Mouse (Mus musculus) thymus, postnatal 14 days (tissue): ENCODE data around the gene Ppargc1a.

Experiments
- DNase-seq: peaks from one replicate; pipeline ENCODE4 v3.0.0; 2021

The Ppargc1a gene

DNA sequence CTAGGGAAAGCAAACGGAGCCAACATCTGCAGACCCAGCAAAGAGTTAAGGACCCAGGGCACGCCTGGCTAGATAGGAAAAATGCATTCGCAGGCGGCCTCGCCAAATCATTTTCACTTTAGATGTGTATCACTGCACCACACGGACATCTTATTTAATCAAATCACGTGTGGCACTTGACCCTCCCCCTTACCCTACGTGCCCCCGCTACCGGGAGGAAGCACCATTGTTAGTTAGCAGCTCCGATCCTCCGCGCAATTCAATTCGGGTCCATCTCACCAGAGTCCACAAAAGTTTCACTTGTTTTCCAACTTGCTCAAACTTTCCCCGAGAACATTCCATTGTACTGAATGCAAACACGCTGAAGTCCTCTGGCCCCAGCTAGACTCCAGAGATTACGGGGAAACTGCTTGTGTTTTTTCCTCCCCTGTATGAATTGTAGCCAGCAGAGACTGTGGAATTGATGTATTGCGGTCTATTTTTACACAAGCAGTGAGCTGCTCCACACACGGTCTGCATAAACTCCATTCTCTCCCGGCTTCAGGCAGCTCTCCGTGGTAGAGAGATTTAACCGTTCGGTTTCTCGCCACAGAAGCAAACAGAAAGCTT, 14.9 kb downstream of the Ppargc1a start:
- DNase-seq = peak; percentile 29

DNA sequence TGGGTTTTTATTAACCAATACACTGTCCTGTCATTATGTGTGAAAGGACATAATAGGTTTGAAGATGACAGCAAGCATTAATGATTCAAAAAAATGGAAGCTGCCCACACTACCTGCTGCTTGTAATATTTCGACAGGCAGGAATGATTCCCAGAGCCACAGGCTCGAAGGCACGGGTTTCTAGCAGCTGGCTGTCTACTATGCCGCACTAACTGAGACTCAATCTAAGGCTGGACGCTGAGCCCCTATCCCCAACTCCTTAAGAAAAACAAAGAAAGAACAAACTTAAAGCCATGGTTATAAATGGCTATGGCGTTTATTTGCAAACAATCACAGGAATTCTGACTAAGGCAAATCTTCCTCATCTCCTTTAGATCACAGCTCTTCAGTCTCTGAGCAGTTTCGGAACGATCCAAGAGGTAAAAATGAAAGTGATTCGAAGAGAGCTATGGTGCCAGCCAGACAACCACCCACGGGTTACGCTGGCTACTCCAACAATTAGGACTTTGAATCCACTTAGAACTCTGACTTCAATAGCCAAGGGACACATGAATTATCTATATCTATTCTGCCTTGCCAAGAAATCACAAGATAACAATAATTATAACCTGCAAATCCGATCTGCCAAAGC, 15.6 kb downstream of the Ppargc1a start:
- no peak for DNase-seq

DNA sequence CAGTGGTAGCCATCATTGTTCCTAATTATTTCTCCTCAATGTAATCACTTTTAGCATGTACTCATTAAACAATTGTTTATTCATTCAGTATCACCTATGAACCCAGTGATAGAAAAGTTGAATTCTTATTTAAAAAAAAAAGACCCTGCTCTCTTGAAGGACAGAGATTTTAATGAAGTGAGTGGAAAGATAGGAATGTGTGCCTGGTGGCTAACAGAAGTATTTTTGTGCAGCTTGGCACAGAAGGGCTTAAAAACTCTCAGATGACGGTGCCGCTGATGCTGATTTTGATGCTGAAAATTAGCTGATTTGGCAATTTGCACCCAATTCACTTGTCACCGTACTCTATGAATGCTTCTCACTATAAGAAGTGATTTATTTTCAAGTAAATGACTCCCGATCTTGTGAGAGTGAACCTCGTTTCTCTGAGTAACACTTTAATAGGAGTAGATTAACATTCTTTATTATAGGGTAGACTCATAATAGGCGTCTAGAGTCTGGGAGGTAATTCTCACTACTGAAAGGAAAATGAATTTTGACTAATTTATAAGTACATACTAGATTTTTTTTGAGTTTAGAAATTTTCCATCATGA, 20.0 kb downstream of the Ppargc1a start:
- no peak for DNase-seq

DNA sequence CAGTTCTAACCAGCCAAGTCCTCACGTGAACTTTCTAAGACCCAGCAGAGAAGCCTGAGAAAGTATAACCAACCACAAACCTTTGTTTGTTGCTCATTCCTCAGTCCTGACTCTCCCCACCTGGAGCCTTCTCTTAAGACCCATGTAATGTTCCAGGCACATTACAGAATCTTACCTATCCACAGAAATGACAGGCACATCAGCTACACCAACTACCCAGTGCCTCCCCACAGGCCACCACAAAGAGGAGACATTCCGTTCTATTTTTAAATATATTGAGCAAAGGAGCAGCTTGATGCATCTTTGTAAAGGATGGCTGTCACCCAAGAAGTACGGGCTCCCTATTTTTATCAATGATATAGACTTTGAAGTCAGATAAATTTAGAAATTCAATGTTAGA, 20.7 kb downstream of the Ppargc1a start:
- DNase-seq = no peak

DNA sequence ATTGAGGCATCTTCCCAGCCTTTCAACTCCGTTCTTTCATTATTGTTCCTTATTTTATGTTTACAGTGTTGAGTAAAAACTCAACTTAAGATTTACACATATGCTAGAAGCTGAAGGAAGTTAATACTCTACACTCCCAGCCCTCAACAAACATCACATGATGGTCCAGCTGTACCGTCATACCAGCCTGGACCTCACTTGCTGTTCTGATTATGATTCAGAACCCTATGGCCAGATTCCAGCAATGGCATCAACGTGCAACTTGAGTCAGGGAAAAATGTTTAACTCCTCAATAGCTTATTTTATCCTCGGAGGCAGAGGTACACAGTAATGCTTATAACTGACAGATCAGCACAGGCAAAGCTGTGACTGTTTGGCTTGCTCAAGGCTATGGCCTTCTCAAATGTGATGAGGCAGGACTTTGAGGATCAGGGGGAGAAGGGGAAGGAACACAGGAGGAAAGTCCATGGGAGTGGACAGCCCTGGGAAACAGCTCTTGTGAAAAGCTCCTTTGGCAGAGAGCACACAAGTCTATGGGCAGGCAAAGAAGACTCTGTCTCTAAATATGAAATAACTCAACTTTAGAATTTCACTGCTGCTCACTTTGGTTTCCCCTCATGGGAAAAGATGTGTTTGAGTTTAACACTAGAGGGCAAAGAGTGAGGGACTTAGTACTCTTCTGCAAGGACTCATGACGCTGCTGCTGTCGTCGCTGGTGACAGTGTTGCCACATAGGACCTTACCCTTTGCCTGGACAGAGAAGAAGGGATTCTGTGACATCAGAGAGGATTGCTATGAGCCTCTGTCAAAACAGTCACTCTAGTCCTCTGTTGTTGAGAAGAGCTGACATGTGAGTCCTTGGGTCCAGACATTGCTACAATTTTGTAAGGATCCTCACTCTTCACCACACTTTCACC, 22.1 kb downstream of the Ppargc1a start:
- no peak for DNase-seq

DNA sequence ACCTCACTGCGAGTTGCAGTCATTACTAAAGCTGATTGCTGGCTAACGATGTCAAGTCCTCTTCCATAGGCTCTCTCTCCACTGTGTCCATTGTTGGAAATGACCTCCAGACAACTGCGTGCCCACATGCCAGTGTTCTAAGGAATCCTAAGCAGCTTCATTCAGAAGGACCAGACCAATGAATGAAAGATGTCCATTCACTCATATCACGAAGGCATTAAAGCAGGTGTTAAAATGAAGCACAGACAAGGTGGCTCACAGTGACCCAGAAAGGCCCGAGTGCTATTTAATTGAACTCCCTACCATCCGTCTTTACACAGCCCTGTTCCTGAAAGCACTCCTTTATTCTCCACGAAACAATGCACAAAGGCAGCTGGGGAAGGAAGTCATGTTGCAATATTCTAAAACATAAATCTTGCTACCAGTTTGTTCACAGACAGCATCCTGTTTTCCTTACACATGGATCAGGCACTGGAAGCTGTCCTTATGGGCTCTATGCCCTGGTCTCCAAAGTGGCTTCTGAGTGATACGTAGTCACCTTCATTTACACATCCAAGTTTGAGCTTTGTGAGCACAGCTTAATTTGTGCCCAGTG, 23.3 kb downstream of the Ppargc1a start:
- no peak for DNase-seq

DNA sequence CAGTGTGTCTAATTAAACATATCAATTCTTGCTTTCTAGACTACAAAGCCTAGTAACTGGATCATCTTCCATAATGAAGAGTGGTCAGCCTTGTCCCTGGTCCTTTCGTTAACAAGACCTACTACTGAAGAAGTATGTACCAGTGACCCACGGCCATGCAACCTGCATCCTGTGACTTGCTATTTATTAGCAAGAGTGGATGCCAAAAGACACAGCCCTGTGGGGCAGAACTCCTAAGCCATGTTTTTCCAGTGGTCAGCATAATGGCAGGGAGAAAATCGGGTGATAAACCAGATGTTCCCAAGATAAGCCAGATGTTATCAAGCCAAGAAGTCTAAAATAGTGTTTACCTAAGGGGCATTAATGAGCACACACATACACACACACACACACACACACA, 26.0 kb downstream of the Ppargc1a start:
- no peak for DNase-seq

DNA sequence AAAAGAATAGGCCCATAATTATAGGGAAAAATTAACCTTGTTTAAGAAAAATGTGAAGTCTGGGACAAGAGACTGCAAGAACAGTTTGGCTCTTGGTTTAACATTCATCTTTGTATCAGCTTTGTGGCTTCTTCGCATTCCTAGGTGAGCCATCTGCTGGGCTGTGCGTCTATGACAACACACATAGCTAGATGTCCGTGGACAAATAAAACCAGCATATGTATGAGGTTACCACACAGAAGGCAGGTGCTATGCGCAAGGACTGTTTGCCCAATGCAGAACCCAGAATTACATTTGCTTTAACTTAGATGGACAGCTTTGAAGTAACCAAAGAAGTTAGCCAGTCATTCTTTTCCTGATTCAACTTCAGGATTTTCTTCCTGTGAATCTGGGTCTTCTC, 26.7 kb downstream of the Ppargc1a start:
- no peak for DNase-seq

DNA sequence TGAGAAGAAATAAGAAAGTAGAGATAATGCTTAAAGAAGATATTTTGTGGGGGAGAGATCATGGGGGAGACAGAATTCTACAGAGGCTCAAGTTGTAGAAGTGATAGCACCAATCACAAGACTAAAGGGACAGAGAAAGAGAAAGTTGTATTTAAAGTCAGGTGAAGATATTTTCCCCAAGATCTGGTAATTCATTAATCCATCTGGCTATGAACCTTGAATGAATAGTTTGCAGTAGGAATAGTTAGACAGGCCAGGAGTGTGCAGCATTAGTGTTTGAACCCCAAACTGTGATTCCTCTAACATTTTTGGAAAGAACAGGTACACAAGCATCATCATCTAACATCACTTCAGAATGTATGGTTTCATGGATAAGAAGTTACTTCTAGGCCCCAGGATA, 28.0 kb downstream of the Ppargc1a start:
- no peak for DNase-seq

DNA sequence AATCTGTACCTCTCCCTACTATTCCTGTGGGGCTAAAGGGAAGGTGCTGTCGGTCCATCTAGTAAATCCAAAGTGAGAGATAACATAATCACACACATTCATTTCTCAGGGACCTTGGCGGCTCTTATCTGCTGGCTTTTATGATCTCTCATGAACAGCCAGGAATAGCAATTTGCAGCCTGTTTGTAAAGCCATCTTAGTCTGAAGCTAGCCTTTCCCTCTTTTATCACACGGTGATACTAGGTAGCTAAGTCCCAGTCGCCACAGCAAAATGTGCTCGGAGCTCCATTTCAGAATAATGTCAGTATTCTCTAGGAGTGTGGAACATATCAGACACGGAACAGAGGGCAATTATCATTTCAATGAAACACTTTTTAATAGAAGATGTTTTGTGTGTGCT, 29.2 kb downstream of the Ppargc1a start:
- DNase-seq = no peak

DNA sequence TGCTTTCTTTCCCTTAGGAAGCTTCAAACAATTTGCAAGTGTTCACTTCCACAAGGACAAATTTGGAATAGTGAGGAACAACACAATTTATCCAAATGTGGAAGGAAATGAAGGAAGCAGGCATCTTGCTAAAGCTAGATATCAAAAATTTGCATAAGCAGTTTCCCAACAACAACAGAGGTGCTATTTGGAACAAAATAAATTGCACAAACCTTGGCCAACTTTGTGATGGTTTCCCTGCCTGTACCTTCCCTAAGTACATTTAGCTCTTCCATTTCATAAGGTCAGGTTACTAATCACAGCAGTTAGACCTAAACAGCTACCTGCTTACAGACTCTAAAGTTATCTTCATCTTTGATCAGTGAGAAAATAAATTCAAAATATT, 29.9 kb downstream of the Ppargc1a start:
- DNase-seq = no peak

DNA sequence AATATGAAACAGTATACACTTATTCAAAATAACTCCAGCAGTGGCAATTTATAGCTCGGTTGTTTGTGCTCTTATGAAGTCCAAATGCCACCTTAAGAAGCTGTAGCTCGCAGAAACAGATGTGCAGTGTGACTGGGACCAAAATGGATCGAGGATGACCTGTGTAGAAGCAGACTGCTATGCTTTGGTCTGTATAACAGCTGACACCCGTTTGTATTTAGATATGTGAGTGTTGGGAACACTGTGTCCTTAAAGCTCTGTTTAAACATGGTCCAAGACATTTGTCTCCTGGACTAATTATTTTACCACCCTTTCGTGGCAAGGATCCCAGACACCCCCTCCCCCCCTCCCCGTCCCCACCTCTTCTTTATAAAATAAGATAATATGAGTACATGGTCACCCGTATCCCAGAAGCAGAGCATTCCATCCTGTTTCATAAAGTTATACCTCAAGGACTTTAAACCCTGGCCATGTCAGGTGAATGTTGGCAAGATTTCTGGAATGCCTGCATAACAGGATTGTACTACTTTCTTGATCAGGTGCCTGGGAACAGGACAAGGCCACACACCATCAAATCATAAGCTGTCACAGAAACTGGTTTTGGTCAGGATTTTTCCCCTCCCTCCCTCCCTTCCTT, 30.4 kb downstream of the Ppargc1a start:
- DNase-seq = no peak

DNA sequence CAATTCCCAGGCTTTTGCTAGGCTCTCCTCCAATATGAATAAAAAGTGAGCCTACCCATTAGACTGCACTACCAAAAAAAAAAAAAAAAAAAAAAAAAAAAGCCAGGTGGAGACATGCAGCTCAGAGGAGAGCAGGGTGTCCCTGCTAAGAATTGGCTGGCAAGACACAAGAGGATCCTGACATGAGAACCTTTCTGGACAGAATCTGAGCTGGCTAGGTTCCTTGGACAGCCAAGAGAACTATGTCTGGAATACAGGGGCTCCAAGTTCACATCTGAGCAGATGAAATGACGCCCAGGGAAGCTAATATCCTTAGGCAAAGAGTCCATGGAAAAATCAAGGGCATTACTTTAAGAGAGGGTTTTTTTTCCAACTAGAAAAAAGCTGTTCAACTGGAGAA, 33.1 kb downstream of the Ppargc1a start:
- no peak for DNase-seq

DNA sequence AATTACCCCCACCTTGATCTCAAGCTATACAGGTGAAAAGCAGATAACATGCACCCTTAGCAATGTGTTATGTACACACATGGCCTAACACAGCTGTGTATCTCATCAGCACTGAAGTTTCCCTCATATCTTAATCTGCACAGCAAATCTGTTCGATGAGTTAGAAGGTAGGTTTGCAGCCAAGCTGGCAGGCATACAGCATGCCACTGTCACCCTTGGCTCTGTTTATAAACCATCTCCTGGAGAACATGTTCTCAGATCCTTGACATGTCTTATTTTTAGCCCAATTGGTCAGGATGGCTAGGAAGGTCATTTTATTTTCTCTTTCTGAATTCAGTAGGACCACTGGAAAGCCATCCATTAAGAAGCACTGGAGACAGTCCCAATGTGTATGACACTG, 36.2 kb downstream of the Ppargc1a start:
- no peak for DNase-seq

DNA sequence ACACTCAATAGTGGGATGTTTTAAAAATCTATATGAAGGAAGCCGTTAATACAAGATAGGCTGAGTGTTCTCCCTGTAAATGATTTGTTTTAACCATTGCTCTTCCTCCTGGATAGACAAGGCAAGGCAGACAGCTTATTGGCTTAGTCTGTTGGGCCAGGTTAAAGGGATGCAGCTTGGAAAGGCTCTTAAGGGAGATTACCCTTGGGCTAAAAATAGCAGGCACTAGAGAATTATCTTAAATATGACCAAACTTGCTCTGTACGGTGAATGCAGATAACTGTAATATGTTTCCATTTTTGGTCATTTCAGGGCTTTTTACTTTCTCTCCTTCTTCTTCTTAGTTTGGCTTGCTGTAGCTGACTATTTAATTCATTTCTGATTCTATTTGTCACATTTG, 38.1 kb downstream of the Ppargc1a start:
- DNase-seq = no peak

DNA sequence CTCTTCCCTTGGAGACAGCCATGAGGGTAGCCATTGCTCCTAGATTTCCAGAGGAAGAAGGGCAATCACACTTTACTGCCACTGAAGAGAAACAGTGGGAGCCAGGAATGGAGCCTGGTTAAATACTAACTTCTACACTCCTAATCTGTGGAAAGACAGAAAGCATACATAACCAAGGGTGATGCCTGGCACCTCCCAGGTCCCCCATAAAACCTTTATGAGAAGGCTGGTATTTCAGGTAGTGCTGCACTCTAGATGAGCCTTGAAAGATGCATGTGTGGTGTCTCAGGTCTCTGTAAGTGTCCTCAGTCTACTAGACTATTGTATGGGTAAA, 39.4 kb downstream of the Ppargc1a start:
- no peak for DNase-seq

DNA sequence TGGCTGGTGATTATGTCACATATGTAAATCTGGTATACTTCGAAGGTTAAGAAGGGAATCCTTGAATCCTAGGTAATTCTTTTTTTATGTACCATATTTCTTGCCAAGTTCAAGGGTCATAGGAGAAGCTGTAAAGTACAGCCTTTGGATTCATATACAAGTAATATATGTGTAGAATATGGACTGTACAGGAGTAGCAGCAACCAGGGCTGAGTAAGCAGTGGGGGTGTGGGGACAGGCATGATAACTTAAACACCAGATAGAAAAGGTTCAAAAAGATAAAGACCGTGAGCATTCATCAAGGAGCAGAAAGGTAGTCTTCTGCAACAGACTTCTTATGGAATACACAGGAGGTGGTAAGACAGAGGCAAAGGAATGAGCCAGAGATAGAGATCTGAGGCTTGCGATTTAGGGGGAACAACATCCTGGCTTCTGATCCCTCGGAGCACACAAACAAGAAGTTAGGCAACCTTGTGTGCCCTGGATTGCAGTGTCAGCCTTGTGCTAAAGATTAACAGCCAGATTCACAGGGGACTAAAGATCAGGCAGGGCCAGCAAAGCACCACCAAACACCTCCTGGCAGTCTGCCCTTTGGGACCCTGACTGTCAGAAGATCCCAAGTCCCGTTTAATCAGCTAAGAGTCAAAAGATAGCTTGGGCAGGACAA, 39.9 kb downstream of the Ppargc1a start:
- no peak for DNase-seq

DNA sequence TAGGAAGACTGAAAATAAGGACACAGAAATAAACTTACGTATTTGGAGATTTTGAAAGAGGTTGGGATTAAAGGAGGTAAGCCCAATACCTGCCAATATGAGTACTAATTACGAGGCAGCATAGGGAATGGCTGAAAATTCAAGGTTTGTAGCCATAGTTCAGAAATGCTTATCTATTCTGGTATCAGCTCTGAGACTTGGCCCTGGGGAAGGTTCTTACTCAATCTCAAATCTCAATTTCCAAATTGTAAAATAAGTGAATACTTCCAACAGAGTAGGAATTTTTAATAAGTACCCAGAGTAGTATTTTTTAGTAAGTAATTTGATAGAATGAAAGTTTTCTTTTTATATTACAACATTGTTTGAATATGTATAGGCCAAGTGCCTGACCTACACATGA, 41.7 kb downstream of the Ppargc1a start:
- no peak for DNase-seq

DNA sequence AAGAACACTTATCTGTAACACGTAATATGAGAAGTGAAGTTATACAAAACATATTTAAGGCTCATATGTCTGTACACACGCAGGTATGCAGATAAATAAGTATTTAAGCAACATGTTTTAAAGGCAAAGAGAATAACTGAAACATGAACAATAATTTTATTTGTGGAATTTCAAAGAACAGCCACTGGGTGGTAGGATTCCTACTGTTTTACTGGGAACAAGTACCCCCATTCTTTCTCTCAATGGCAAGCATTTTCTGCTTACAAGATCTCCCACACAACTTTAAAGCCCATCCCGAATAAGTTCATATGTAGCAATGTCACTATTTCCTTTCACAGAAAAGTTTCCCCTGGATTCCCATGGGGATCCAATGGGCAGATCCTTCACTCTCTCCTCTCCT, 46.7 kb downstream of the Ppargc1a start:
- no peak for DNase-seq

DNA sequence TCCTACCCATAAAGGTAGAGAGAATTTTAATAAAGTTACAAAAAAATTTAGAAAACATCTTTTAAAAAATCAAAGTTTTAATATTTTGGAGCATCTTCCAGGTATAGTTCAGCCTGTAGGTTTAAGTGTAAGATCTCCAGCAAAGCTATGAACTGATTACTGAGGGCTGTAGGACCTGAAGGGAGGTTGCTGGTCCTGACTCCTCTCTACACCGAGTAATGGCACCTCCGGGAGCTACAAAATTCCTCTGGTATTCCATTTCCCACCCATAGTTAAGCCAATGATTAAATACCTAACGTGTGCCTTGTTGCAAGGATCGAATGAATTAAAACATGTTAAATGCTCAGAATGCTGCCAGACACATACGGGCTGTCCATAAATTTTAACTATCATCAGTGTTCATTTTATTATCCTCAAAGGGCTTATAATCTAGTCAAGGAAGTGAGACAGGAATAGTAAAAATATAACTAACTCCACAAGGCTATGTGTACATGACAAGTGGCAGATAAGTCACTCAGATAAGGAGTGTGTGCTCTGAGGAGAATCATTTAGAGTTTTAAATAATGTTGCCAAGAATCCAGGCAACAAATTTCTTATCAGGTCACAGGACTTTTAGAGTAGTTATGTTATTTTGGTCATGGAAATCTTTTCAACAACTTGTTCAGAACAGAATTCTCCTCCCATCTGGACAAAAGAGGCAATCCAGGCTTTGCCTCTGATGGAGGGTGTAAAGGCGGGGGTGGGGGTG, 49.9 kb downstream of the Ppargc1a start:
- no peak for DNase-seq

DNA sequence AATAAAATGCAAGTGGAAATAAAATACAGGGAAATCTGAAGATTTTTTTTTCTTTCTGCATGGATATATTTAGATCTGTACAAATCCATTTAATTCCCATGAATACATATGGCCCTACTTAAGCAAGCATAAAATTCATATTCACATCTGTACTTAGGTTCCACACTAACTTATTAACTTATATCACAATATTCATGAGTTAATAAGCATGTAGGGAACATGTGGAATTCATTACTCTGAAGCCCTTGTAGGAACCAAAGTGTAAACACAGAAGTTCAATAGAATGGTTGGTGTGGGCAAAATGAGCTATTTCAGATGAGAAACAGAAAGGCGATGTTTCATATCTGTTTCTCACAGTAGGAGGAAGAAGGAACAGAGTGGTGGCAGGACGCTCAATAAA, 62.9 kb downstream of the Ppargc1a start:
- DNase-seq = no peak
